Mouse (Mus musculus) midbrain, embryonic 11.5 days (tissue): ENCODE data around the gene Adcy10. TPM values are rescaled to one million over a fixed set of nuclear protein-coding genes. Genes with fewer than 3 reads are reported as not detected.

Experiments used
- ATAC-seq: fragments of 200-750 bp; cut with Nextera tagmentation; 2 replicates; pipeline ENCODE4 v1.8.0; 2017; ENCODE audit warnings: moderate TSS enrichment, moderate library complexity; ENCODE audit not compliant: low FRiP score
- DNase-seq: peaks from one replicate; pipeline ENCODE4 v3.0.0; 2015; ENCODE audit warnings: low spot score; ENCODE audit errors: missing footprints
- H3K27ac ChIP-seq: fragments of 300-500 bp; sonication (generic); 2 replicates; pipeline ENCODE4 v1.5.1; 2014; ENCODE audit warnings: low read depth, low read length
- H3K27me3 ChIP-seq: fragments of 300-500 bp; sonication (generic); 2 replicates; pipeline ENCODE4 v1.6.1; 2014; ENCODE audit warnings: mild to moderate bottlenecking, low read length, moderate library complexity, mixed read lengths; ENCODE audit not compliant: control insufficient read depth, insufficient read depth
- H3K36me3 ChIP-seq: fragments of 300-500 bp; sonication (generic); 2 replicates; pipeline ENCODE4 v1.6.1; 2014; ENCODE audit warnings: mild to moderate bottlenecking, low read length, moderate library complexity, mixed read lengths; ENCODE audit not compliant: control insufficient read depth, insufficient read depth
- H3K4me1 ChIP-seq: fragments of 300-500 bp; sonication (generic); 2 replicates; pipeline ENCODE4 v1.6.1; 2014; ENCODE audit warnings: low read length; ENCODE audit not compliant: control insufficient read depth, insufficient read depth
- H3K4me2 ChIP-seq: fragments of 300-500 bp; sonication (generic); 2 replicates; pipeline ENCODE4 v1.6.1; 2014; ENCODE audit warnings: mild to moderate bottlenecking, moderate library complexity
- H3K4me3 ChIP-seq: fragments of 300-500 bp; sonication (generic); 2 replicates; pipeline ENCODE4 v1.5.1; 2014; ENCODE audit warnings: low read depth, low read length
- H3K9ac ChIP-seq: fragments of 300-500 bp; sonication (generic); 2 replicates; pipeline ENCODE4 v1.6.1; 2014; ENCODE audit warnings: low read length
- H3K9me3 ChIP-seq: fragments of 300-500 bp; sonication (generic); 2 replicates; pipeline ENCODE4 v1.6.1; 2016; ENCODE audit warnings: low read length; ENCODE audit not compliant: control insufficient read depth
- WGBS: fragments of 180-500 bp; shearing (Covaris S2); extraction: QIAGEN DNeasy Blood & Tissue Kit; methylation state at CpG from one replicate; pipeline ENCODE4 v1.1.7; 2014; 5-methylcytosine and 5-hydroxymethylcytosine counted together
- polyA plus RNA-seq: library from polyadenylated mRNA; unstranded; fragments of >200 nt; fragmentation: Nextera tagmentation; extraction: Ambion mirVana; gene quantifications from 2 replicates; pipeline ENCODE4 v1.2.1, GENCODE M21; 2014

The Adcy10 gene
- polyA plus RNA-seq, 1 experiment from 2014 or later: 0.11 TPM

DNA sequence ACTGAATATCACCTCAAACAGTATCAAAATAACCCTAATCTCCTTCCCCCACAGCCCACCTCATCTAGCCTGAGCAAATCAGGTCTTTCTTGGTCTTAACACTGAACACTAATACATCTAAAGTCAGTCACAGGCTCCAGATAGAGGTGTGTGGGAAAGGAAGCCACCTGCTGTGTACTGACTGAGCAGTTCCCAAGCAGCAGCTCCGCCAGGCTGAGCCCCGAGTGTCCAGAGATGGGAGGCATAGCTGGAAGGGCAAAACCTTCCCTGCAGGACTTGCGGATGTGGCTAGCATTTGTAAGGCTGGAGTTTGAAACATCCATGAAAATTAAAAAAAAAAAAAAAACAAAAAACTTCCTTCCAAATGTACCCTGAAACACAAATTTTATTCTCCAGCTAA is 120.1 kb downstream of the Adcy10 start:
- Histone ChIP-seq H3K9me3 (no peaks in the 10 kb centered on the region), H3K27ac (no peak overlapping the region), H3K36me3 (peaks cover 15% of the 10 kb centered on the region), H3K4me3 (no peak overlapping the region), H3K4me1 (peaks cover 5% of the 10 kb centered on the region), H3K9ac (no peak overlapping the region), H3K27me3 (no peaks in the 10 kb centered on the region), H3K4me2 (no peak overlapping the region)
- 80% methylated on average over 3 of the region's 3 CpGs for WGBS
- no peak for DNase-seq
- no peak for ATAC-seq

DNA sequence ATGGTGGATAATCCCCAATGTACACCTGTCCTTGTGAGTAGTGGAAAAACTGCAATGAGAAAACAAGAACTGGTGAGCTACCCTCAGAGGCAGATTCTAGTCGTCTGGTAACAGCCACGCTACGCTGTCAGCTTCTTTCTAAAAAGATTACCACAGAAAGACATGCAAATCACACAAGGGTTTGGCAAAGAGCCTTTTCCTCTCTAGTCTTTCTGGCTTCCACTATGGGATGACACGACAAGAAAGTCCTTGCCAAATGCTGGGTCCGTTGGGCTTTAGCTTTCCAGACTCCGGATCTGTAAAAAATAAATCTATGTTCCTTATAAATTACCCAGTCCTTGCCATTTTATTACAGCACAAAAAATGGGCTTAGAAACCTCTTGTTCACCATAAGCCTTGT is 120.8 kb downstream of the Adcy10 start:
- H3K4me1 ChIP-seq: peaks cover 11% of the 10 kb centered on the region
- H3K36me3 ChIP-seq: peaks cover 15% of the 10 kb centered on the region
- H3K27ac ChIP-seq: no peak overlapping the region
- no peak overlapping the region for H3K4me2 ChIP-seq
- no peak for DNase-seq
- no peak overlapping the region for H3K9ac ChIP-seq
- no peaks in the 10 kb centered on the region for H3K27me3 ChIP-seq
- 93% methylated on average over 6 of the region's 6 CpGs for WGBS
- no peak overlapping the region for H3K4me3 ChIP-seq
- no peaks in the 10 kb centered on the region for H3K9me3 ChIP-seq
- ATAC-seq: no peak

- no peak overlapping the region for H3K4me3 ChIP-seq
Observed at GRCm38 (mm10) chr1:165608904-165609303, 123.9 kb downstream of the Adcy10 start.

DNA sequence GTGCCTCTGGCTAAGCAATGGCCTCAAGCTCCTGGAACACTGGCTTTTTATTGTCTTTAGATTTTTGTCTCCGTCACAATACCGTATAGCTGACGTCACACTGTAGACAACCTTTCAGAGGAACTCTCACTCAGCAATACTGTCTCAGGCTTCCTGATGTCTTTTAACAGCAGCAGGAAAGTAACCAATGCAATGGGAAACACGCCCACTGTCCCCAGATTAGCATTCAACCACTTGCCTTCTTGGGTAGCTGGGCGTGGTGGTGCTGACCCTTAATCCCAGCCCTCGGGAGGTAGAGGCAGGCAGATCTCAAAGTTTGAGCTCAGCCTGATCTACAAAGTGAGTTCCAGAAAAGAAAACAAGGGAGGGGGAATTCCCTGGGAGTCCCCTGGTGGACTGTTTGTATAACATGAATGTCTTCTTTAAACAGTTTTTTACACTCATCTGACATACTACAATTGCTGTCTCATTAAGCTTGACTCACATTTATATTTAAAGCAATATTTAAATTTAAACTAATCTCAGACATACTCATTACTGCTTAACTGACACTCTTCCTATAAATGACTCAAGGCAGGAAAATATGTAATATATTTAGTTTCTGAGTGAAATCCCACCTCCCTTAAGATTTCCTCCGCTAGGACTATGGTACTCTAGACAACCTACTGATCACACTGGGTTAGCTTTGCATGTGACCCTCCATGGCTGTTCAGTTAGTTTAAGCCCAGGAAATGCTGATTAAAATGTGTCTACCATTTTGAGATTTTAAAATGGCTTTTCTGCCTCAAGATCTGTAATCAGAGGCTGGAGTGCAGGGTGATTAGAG is 124.7 kb downstream of the Adcy10 start:
- H3K4me1 ChIP-seq: peaks cover 16% of the 10 kb centered on the region
- no peaks in the 10 kb centered on the region for H3K9me3 ChIP-seq
- H3K27me3 ChIP-seq: no peaks in the 10 kb centered on the region
- H3K36me3 ChIP-seq: peaks cover 3% of the 10 kb centered on the region; the same call in 1 of the 2 replicates
- no peak for DNase-seq
- peak; percentile 40 for ATAC-seq
- WGBS: 51% methylated on average over 7 of the region's 7 CpGs
- H3K4me2 ChIP-seq: no peak overlapping the region
- peak overlapping the region; percentile 50 for H3K27ac ChIP-seq
- no peak overlapping the region for H3K4me3 ChIP-seq
- H3K9ac ChIP-seq: peak overlapping the region; percentile 33; the same call in 1 of the 2 replicates

More at GRCm38 (mm10) chr1:165608904-165609303, 123.9 kb downstream of the Adcy10 start:
- Histone ChIP-seq H3K27me3 (no peaks in the 10 kb centered on the region), H3K36me3 (peaks cover 10% of the 10 kb centered on the region), H3K27ac (no peak overlapping the region), H3K9ac (no peak overlapping the region), H3K4me1 (peaks cover 16% of the 10 kb centered on the region), H3K4me2 (no peak overlapping the region), H3K9me3 (no peaks in the 10 kb centered on the region)
- no peak for DNase-seq
- ATAC-seq: no peak
- 83% methylated on average over 4 of the region's 4 CpGs for WGBS

GRCm38 (mm10) chr1:165610321-165610999 is 125.5 kb downstream of the Adcy10 start:
- 23% methylated on average over 9 of the region's 9 CpGs for WGBS
- Histone ChIP-seq H3K27me3 (no peaks in the 10 kb centered on the region), H3K4me2 (no peak overlapping the region), H3K4me3 (no peak overlapping the region), H3K9me3 (no peaks in the 10 kb centered on the region; the same call in 1 of the 2 replicates), H3K4me1 (peaks cover 16% of the 10 kb centered on the region), H3K36me3 (peaks cover 6% of the 10 kb centered on the region), H3K9ac (peak overlapping the region; percentile 33; the same call in 1 of the 2 replicates), H3K27ac (peak overlapping the region; percentile 50)
- ATAC-seq (peak; percentile 69), DNase-seq (no peak)

- no peak overlapping the region for H3K27ac ChIP-seq
- H3K27me3 ChIP-seq: no peaks in the 10 kb centered on the region
- DNase-seq: no peak
- peaks cover 24% of the 10 kb centered on the region for H3K4me1 ChIP-seq
- no peak overlapping the region for H3K4me2 ChIP-seq
- 83% methylated on average over 5 of the region's 5 CpGs for whole genome bisulfite sequencing
- ATAC-seq: no peak
- H3K36me3 ChIP-seq: peaks cover 3% of the 10 kb centered on the region
- no peaks in the 10 kb centered on the region; the same call in 1 of the 2 replicates for H3K9me3 ChIP-seq
- no peak overlapping the region for H3K4me3 ChIP-seq
- no peak overlapping the region for H3K9ac ChIP-seq
Observed at GRCm38 (mm10) chr1:165612714-165613113, 127.7 kb downstream of the Adcy10 start.

DNA sequence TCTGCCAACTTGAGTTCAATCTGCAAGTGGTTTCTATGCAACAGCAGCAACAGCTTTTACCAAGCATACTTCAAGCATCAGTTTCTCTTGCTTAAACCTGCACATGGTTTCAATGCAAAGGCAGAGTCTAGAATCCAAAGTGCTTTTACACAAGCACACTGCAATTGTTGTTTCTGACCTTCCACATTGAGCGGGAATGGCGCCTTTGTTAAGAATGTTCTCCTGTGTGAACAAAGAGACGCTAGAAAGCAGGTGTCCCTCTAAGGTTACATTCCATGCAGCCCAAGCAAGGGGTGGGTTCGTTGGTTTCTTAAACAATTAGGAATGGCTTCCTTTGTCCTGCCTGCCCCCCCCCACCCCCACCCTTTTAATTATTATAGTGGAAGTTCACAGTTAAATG is 128.9 kb downstream of the Adcy10 start:
- H3K4me3 ChIP-seq: no peak overlapping the region
- H3K9me3 ChIP-seq: no peaks in the 10 kb centered on the region; the same call in 1 of the 2 replicates
- 91% methylated on average over 4 of the region's 4 CpGs for WGBS
- peaks cover 32% of the 10 kb centered on the region for H3K4me1 ChIP-seq
- no peaks in the 10 kb centered on the region for H3K27me3 ChIP-seq
- H3K27ac ChIP-seq: no peak overlapping the region
- H3K9ac ChIP-seq: no peak overlapping the region
- ATAC-seq (no peak), DNase-seq (no peak)
- peaks cover 3% of the 10 kb centered on the region for H3K36me3 ChIP-seq
- no peak overlapping the region for H3K4me2 ChIP-seq

GRCm38 (mm10) chr1:165614793-165615192 is 129.8 kb downstream of the Adcy10 start:
- no peak overlapping the region for H3K4me3 ChIP-seq
- no peak overlapping the region for H3K4me2 ChIP-seq
- no peaks in the 10 kb centered on the region; the same call in 1 of the 2 replicates for H3K9me3 ChIP-seq
- ATAC-seq: no peak
- no peak for DNase-seq
- no peak overlapping the region for H3K9ac ChIP-seq
- WGBS: 90% methylated on average over 3 of the region's 3 CpGs
- no peaks in the 10 kb centered on the region for H3K27me3 ChIP-seq
- no peak overlapping the region for H3K27ac ChIP-seq
- peaks cover 3% of the 10 kb centered on the region for H3K36me3 ChIP-seq
- peaks cover 29% of the 10 kb centered on the region for H3K4me1 ChIP-seq

DNA sequence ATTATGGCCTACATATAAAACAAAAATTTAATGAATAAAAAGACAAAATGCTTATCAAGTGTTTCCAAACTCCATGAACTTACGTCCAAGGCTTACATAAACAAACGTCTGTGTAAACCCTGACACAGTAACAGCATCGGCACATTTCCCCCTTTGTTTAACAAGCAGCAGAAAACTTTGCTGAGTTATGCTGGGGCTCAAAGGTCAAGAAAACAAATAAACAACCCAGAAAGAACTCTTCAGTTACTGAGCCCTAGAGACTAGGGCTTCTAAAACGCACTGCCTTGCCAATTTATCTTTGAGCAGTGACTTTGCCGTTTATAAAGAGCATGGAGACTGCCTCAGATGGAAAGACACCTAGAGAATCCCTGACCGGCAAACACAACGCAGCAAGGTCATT is 131.7 kb downstream of the Adcy10 start:
- no peak overlapping the region for H3K4me3 ChIP-seq
- no peak overlapping the region for H3K4me2 ChIP-seq
- peaks cover 3% of the 10 kb centered on the region for H3K36me3 ChIP-seq
- ATAC-seq (no peak), DNase-seq (no peak)
- no peak overlapping the region for H3K27ac ChIP-seq
- H3K27me3 ChIP-seq: no peaks in the 10 kb centered on the region
- H3K9me3 ChIP-seq: no peaks in the 10 kb centered on the region; the same call in 1 of the 2 replicates
- 52% methylated on average over 7 of the region's 7 CpGs for WGBS
- H3K4me1 ChIP-seq: peaks cover 16% of the 10 kb centered on the region
- H3K9ac ChIP-seq: no peak overlapping the region
